Mouse (Mus musculus) hindbrain, embryonic 11.5 days (tissue): ENCODE measurements around the gene B3gntl1. TPM values are rescaled to one million over a fixed set of nuclear protein-coding genes. Genes with fewer than 3 reads are reported as not detected.

Experiments used
- ATAC-seq: fragments of 200-750 bp; cut with Nextera tagmentation; 2 replicates; pipeline ENCODE4 v1.8.0; 2017; ENCODE audit warnings: mild to moderate bottlenecking, moderate TSS enrichment, moderate library complexity; ENCODE audit not compliant: low FRiP score
- DNase-seq: peaks from one replicate; pipeline ENCODE4 v3.0.0-alpha.2; 2015; ENCODE audit warnings: low spot score
- H3K27ac ChIP-seq: fragments of 300-500 bp; sonication (generic); 2 replicates; pipeline ENCODE4 v1.5.1; 2014; ENCODE audit warnings: mild to moderate bottlenecking, low read depth, low read length
- H3K27me3 ChIP-seq: fragments of 300-500 bp; sonication (generic); 2 replicates; pipeline ENCODE4 v1.6.1; 2014; ENCODE audit warnings: mild to moderate bottlenecking, low read length, moderate library complexity, mixed read lengths; ENCODE audit not compliant: control insufficient read depth, insufficient read depth
- H3K36me3 ChIP-seq: fragments of 300-500 bp; sonication (generic); 2 replicates; pipeline ENCODE4 v1.6.1; 2014; ENCODE audit warnings: mild to moderate bottlenecking, low read length, moderate library complexity, mixed read lengths; ENCODE audit not compliant: control insufficient read depth, insufficient read depth
- H3K4me1 ChIP-seq: fragments of 300-500 bp; sonication (generic); replicated peaks from 2 replicates; pipeline ENCODE4 v1.6.1; 2014; ENCODE audit warnings: low read length, mixed read lengths; ENCODE audit not compliant: control insufficient read depth, insufficient read depth
- H3K4me2 ChIP-seq: fragments of 300-500 bp; sonication (generic); replicated peaks from 2 replicates; pipeline ENCODE4 v1.6.1; 2014; ENCODE audit warnings: mild to moderate bottlenecking, low read depth, low read length
- H3K4me3 ChIP-seq: fragments of 300-500 bp; sonication (generic); 2 replicates; pipeline ENCODE4 v1.5.1; 2014; ENCODE audit warnings: low read depth, low read length
- H3K9ac ChIP-seq: fragments of 300-500 bp; sonication (generic); 2 replicates; pipeline ENCODE4 v1.6.1; 2014; ENCODE audit warnings: low read depth, low read length
- H3K9me3 ChIP-seq: fragments of 300-500 bp; sonication (generic); 2 replicates; pipeline ENCODE4 v1.6.1; 2016; ENCODE audit warnings: low read length; ENCODE audit not compliant: control insufficient read depth
- WGBS: fragments of 180-500 bp; shearing (Covaris S2); extraction: QIAGEN DNeasy Blood & Tissue Kit; methylation state at CpG from one replicate; pipeline ENCODE4 v1.1.7; 2014; 5-methylcytosine and 5-hydroxymethylcytosine counted together
- polyA plus RNA-seq: library from polyadenylated mRNA; unstranded; fragments of >200 nt; fragmentation: Nextera tagmentation; extraction: Ambion mirVana; gene quantifications from 2 replicates; pipeline ENCODE4 v1.2.1, GENCODE M21; 2014

Gene B3gntl1
- polyA plus RNA-seq, 1 experiment from 2014 or later = 4.1 TPM

DNA sequence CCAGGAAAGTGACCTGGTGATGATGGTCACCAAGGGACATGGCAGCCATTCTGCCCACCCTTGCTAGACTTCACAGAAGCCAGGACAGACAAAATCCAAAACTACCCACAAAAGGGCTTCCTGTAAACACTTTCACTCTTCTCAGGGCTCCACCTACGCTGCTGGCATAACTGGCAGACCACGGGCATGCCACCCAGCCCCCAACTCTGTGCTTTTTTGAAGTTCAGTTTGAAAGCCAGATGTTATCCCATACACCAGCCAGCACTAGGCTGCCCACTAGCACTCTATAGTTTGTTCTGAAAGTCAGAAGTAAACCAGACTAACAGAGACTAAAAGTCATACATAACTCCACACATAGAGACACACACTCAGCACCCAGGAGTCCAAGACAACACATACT, 15.1 kb upstream of the B3gntl1 start:
- Histone ChIP-seq H3K4me1 (no peaks in the 10 kb centered on the region), H3K4me3 (no peak overlapping the region), H3K27me3 (no peaks in the 10 kb centered on the region), H3K4me2 (no peak overlapping the region), H3K9ac (no peak overlapping the region), H3K36me3 (no peaks in the 10 kb centered on the region), H3K27ac (no peak overlapping the region), H3K9me3 (no peaks in the 10 kb centered on the region)
- 83% methylated on average over 2 of the region's 2 CpGs for WGBS
- no peak for DNase-seq
- ATAC-seq = no peak

DNA sequence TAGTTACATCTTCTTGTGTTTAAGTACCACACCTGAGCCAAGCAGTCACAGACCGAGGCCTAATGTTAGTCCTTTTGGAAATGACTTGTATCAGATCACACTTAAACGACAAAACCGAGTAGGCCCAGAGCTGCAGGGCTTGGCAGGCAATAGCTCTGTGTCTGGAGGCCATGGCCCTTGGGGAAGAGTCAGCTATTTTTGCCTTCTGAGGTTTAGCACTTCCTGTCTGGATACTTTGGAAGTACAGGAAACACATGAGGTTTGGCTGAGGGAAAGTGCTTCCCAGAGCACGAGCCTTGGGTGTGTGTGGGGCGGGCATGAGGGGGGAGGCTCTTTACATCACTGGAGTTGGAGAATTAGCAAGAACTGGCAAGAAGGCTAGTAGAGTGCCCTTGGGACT, 13.7 kb upstream of the B3gntl1 start:
- no peaks in the 10 kb centered on the region for H3K4me1 ChIP-seq
- no peak overlapping the region for H3K9ac ChIP-seq
- DNase-seq (no peak), ATAC-seq (no peak)
- H3K9me3 ChIP-seq = no peaks in the 10 kb centered on the region
- no peaks in the 10 kb centered on the region for H3K36me3 ChIP-seq
- no peak overlapping the region for H3K4me3 ChIP-seq
- no peak overlapping the region for H3K4me2 ChIP-seq
- H3K27ac ChIP-seq = no peak overlapping the region
- 72% methylated on average over 5 of the region's 5 CpGs for WGBS
- no peaks in the 10 kb centered on the region for H3K27me3 ChIP-seq

DNA sequence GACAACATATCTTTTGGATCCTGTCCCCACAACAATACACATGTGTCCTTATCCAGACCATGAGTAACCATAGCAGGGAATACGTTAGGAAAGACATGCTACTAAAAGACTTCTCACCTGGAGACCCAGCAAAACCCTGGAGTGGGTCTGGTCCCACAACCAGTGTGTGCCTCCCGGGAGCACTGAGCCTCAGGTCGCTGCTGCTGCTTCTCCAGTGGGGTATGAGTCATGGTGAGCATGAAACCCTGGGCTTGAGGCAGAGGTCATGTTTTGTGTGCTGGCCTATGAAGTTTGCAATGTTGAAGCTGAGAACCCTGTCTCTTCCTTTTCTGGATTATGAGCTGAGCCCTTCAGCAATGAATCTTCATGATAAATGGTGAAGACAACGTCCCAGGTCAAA, 13.1 kb upstream of the B3gntl1 start:
- Histone ChIP-seq H3K27me3 (no peaks in the 10 kb centered on the region), H3K4me2 (no peak overlapping the region), H3K36me3 (no peaks in the 10 kb centered on the region), H3K4me3 (no peak overlapping the region), H3K27ac (no peak overlapping the region), H3K9me3 (no peaks in the 10 kb centered on the region), H3K9ac (no peak overlapping the region), H3K4me1 (no peaks in the 10 kb centered on the region)
- DNase-seq (no peak), ATAC-seq (no peak)
- WGBS = 89% methylated on average over 4 of the region's 4 CpGs

DNA sequence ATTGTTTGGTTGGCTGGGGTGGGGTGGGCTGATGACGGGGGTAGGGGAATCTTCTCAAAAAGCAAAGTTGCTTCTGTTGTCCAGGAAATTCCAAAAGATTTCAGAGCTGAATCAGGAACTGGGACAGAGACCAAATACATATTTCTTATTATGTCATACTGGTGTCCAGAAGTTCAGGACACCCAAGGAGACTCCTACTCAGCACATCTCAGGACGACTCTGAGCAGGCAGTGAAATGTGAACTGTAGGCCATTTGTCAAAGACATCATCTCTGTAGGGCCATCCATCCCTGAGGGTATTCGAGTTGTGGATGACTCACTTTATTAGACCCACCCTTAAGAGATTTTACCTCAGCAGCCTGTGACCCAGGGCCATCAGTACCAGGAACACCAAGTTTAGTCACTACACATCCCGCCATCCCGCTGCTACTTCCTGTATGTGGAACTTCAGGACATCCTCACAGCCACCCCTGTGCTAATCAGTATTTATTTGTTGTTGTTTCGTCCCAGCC, 12.6 kb upstream of the B3gntl1 start:
- WGBS = 75% methylated on average over 6 of the region's 6 CpGs
- no peaks in the 10 kb centered on the region for H3K9me3 ChIP-seq
- H3K36me3 ChIP-seq = no peaks in the 10 kb centered on the region
- H3K27ac ChIP-seq = no peak overlapping the region
- no peaks in the 10 kb centered on the region for H3K4me1 ChIP-seq
- H3K4me3 ChIP-seq = no peak overlapping the region
- DNase-seq = no peak
- H3K27me3 ChIP-seq = no peaks in the 10 kb centered on the region
- H3K4me2 ChIP-seq = no peak overlapping the region
- no peak for ATAC-seq
- H3K9ac ChIP-seq = no peak overlapping the region

DNA sequence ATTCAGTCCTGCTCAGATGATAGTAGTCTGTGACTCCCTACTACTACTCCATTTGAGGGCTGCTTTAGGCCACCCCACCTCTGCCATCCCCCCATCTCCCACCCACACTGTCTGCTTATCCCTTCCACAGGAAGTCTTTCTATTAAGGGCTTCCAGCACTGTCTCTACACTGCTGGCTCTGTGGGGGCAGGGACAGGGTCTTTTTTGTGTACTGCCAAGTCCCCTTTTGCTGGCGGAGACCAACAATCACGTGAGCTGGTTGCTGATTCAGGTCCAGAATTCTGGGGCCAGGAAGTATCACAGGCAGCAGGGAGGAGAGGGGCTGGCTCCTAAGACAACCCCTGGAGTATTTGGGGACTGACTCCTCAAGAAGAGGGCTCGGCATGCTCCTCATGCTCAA, 10.3 kb upstream of the B3gntl1 start:
- no peaks in the 10 kb centered on the region for H3K27me3 ChIP-seq
- H3K27ac ChIP-seq = no peak overlapping the region
- H3K4me3 ChIP-seq = no peak overlapping the region
- H3K9ac ChIP-seq = no peak overlapping the region
- H3K9me3 ChIP-seq = no peaks in the 10 kb centered on the region
- no peaks in the 10 kb centered on the region for H3K4me1 ChIP-seq
- H3K4me2 ChIP-seq = no peak overlapping the region
- WGBS = 70% methylated on average over 3 of the region's 3 CpGs
- ATAC-seq (no peak), DNase-seq (no peak)
- no peaks in the 10 kb centered on the region for H3K36me3 ChIP-seq

DNA sequence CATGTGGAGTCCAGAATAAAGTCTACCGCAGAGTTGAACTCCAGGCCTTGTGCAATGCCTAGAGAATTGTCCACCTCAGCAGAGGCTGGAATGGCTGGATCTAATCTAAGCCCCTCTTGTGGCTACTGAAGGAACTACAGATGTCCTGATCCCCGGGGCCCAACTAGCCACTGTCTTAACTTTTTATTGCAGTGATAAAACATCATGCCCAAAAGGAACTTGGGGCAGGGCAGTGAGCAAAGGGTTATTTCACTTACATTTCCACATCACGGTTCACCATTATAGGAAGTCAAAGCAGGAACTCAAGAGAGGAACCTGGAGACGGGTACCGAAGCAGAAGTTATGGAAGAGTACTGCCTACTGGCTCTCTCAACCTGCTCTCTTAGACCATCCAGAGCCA, 7.8 kb upstream of the B3gntl1 start:
- H3K4me3 ChIP-seq = no peak overlapping the region
- ATAC-seq (no peak), DNase-seq (peak; percentile 27)
- no peaks in the 10 kb centered on the region for H3K4me1 ChIP-seq
- no peak overlapping the region for H3K9ac ChIP-seq
- WGBS = 78% methylated on average over 5 of the region's 5 CpGs
- H3K4me2 ChIP-seq = no peak overlapping the region
- no peak overlapping the region for H3K27ac ChIP-seq
- no peaks in the 10 kb centered on the region for H3K36me3 ChIP-seq
- H3K27me3 ChIP-seq = no peaks in the 10 kb centered on the region
- H3K9me3 ChIP-seq = no peaks in the 10 kb centered on the region

DNA sequence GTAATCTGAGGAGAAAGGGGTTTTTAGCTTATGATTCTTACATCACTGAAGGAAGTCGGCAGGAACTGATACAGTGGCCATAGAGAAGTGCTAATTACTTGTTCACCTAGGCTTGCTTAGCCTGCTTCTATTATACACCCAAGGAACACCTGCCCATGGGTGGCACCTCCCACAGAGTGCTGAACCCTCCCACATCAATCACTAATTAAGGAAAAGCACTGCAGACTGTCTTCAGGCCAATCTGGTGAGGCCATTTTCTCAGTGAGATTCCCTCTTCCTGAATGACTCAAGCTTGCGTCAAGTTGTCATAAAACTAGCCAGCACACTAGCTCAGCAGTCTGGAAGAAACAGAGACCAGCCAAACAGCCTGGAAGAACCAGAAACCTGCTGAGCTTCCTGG, 6.6 kb upstream of the B3gntl1 start:
- no peak overlapping the region for H3K4me3 ChIP-seq
- H3K9ac ChIP-seq = no peak overlapping the region
- no peak overlapping the region for H3K4me2 ChIP-seq
- no peaks in the 10 kb centered on the region for H3K4me1 ChIP-seq
- H3K27me3 ChIP-seq = no peaks in the 10 kb centered on the region
- 91% methylated on average over 2 of the region's 2 CpGs for WGBS
- ATAC-seq = no peak
- DNase-seq = no peak
- no peak overlapping the region for H3K27ac ChIP-seq
- no peaks in the 10 kb centered on the region for H3K36me3 ChIP-seq
- H3K9me3 ChIP-seq = no peaks in the 10 kb centered on the region

DNA sequence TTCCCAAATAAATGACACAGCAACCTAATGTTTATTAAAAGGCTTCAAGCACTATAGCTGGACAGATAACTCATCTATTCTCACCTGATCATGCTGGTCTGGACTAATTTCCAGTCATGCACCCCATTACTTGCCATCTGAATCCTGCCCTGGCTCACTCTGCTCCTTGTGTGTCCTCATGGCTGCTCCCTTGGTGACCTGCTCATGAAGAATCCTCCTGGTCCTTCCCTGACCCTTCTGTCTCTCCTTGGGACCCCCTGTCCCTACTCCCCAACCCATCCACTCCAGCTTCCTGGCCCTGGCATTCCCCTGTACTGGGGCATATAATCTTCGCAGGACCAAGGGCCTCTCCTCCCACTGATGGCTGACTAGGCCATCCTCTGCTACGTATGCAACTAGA, 3.9 kb upstream of the B3gntl1 start:
- Histone ChIP-seq H3K9ac (no peak overlapping the region), H3K4me2 (no peak overlapping the region), H3K4me3 (no peak overlapping the region), H3K9me3 (no peaks in the 10 kb centered on the region), H3K36me3 (no peaks in the 10 kb centered on the region), H3K27ac (no peak overlapping the region), H3K27me3 (no peaks in the 10 kb centered on the region), H3K4me1 (0 out of 2 replicates have a peak, but pooled peaks cover 2% of the 10 kb centered on the region)
- WGBS = 86% methylated on average over 2 of the region's 2 CpGs
- ATAC-seq (no peak), DNase-seq (no peak)

DNA sequence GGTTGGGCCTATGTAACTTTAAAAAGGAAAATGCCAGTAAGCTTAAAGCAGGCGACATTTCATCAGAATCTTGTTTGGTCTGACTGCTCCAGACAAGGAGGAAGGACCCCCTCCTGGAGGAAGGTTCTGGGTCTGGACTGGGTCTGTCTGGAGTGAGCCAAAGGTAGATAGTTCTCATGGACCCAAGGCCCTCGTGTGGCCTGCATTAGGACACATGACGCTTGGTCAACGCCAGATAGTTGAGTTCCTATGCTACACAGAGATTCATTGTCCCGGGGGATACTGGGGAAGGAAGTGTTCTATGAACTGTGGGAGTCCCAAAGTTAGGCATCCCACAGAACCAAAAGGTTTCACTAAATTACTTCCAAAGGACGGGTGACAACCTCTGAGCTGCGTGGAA, 676 bp upstream of the B3gntl1 start:
- H3K4me2 ChIP-seq = peak overlapping the region; percentile 78
- no peak for DNase-seq
- no peaks in the 10 kb centered on the region for H3K9me3 ChIP-seq
- H3K36me3 ChIP-seq = no peaks in the 10 kb centered on the region
- peak overlapping the region; percentile 56 for H3K9ac ChIP-seq
- WGBS = 77% methylated on average over 7 of the region's 7 CpGs
- peak overlapping the region; percentile 67 for H3K4me3 ChIP-seq
- peak overlapping the region; percentile 60 for H3K27ac ChIP-seq
- no peaks in the 10 kb centered on the region for H3K27me3 ChIP-seq
- peak; percentile 31 for ATAC-seq
- 0 out of 2 replicates have a peak, but pooled peaks cover 2% of the 10 kb centered on the region for H3K4me1 ChIP-seq
